Mouse (Mus musculus): ENCODE data around the gene Setdb1. TPM values are rescaled to one million over a fixed set of nuclear protein-coding genes. Genes with fewer than 3 reads are reported as not detected.
A peak's percentile ranks its signal among the peaks of the same experiment; 100 is the strongest.
"Not testable (repeated sequence)": the region's sequence is repeated elsewhere in the genome, so short reads cannot be mapped to it uniquely, and the experiment has no call there.

Setdb1 gene
- 38.3 and 39.4 TPM in 2 replicates for polyA plus RNA-seq (2015; fragmentation: Nextera tagmentation; extraction: Ambion mirVana)

GRCm38 (mm10) chr3:95356701-95357449, at the start of gene Setdb1:
Gene Setdb1 (minus strand): TSS chr3:95357202.
- H3K4me3 ChIP-seq (replicated peaks): peak within 1 kb of the TSS; percentile 49
- H3K27ac ChIP-seq (replicated peaks): 0 out of 2 replicates have a peak within 1 kb of the TSS, but pooled peaks have one; percentile 39
- peak; percentile 92 for ATAC-seq (ENCODE audit: insufficient number of reproducible peaks, low FRiP score, low TSS enrichment, low read depth)
- not testable (repeated sequence) for H3K9me3 ChIP-seq (replicated peaks); H3K4me1 ChIP-seq; H3K27me3 ChIP-seq
- H3K36me3 ChIP-seq: peaks cover 20% of the 10 kb centered on the region
- peak within 1 kb of the TSS; percentile 39 for H3K4me2 ChIP-seq (replicated peaks)
- under 1% methylated on average over 32 of the region's 57 CpGs for WGBS
- H3K9ac ChIP-seq: 0 out of 2 replicates have a peak within 1 kb of the TSS, but pooled peaks have one; percentile 9

- Histone ChIP-seq H3K4me1 (no peaks in the 10 kb centered on the region), H3K27ac (replicated peaks) (no peak within 1 kb of the TSS), H3K36me3 (no peaks in the 10 kb centered on the region), H3K4me2 (replicated peaks) (no peak within 1 kb of the TSS), H3K9ac (no peak within 1 kb of the TSS), H3K4me3 (replicated peaks) (no peak within 1 kb of the TSS), H3K27me3 (no peaks in the 10 kb centered on the region), H3K9me3 (replicated peaks) (no peaks in the 10 kb centered on the region)
- ATAC-seq (ENCODE audit: insufficient number of reproducible peaks, low FRiP score, low TSS enrichment, low read depth): no peak
- 86% methylated on average over 3 of the region's 3 CpGs for WGBS
Measured at GRCm38 (mm10) chr3:95402741-95403140, 45.7 kb upstream of the Setdb1 start, which contains the start of gene 4930558C23Rik. Gene 4930558C23Rik (minus strand): TSS chr3:95402841.

- Histone ChIP-seq H3K4me3 (replicated peaks) (no peak overlapping the region), H3K9ac (no peak overlapping the region), H3K9me3 (replicated peaks) (0 out of 2 replicates have a peak, but pooled peaks cover 6% of the 10 kb centered on the region), H3K27me3 (no peaks in the 10 kb centered on the region), H3K4me2 (replicated peaks) (no peak overlapping the region), H3K36me3 (no peaks in the 10 kb centered on the region), H3K4me1 (no peaks in the 10 kb centered on the region), H3K27ac (replicated peaks) (no peak overlapping the region)
- 81% methylated on average over 4 of the region's 4 CpGs for WGBS
- no peak for ATAC-seq (ENCODE audit: insufficient number of reproducible peaks, low FRiP score, low TSS enrichment, low read depth)
Measured at GRCm38 (mm10) chr3:95394385-95394784, 37.4 kb upstream of the Setdb1 start.

- Histone ChIP-seq H3K4me3 (replicated peaks) (no peak overlapping the region), H3K9ac (no peak overlapping the region), H3K4me2 (replicated peaks) (no peak overlapping the region), H3K27ac (replicated peaks) (no peak overlapping the region), H3K36me3 (no peaks in the 10 kb centered on the region), H3K4me1 (no peaks in the 10 kb centered on the region), H3K9me3 (replicated peaks) (no peaks in the 10 kb centered on the region), H3K27me3 (no peaks in the 10 kb centered on the region)
- 69% methylated on average over 5 of the region's 5 CpGs for WGBS
- ATAC-seq (ENCODE audit: insufficient number of reproducible peaks, low FRiP score, low TSS enrichment, low read depth): no peak
Measured at GRCm38 (mm10) chr3:95385401-95386075, 28.5 kb upstream of the Setdb1 start.

- no peak overlapping the region for H3K4me2 ChIP-seq (replicated peaks)
- no peaks in the 10 kb centered on the region for H3K36me3 ChIP-seq
- 0 out of 2 replicates have a peak, but pooled peaks cover 7% of the 10 kb centered on the region for H3K9me3 ChIP-seq (replicated peaks)
- H3K4me3 ChIP-seq (replicated peaks): no peak overlapping the region
- no peaks in the 10 kb centered on the region for H3K27me3 ChIP-seq
- WGBS: 92% methylated on average over 10 of the region's 10 CpGs
- ATAC-seq (ENCODE audit: insufficient number of reproducible peaks, low FRiP score, low TSS enrichment, low read depth): no peak
- no peaks in the 10 kb centered on the region for H3K4me1 ChIP-seq
- no peak overlapping the region for H3K27ac ChIP-seq (replicated peaks)
- no peak overlapping the region for H3K9ac ChIP-seq
Measured at GRCm38 (mm10) chr3:95373208-95373607, 16.2 kb upstream of the Setdb1 start.

GRCm38 (mm10) chr3:95370101-95370500, 13.1 kb upstream of the Setdb1 start:
- H3K4me2 ChIP-seq (replicated peaks): no peak overlapping the region
- ATAC-seq (ENCODE audit: insufficient number of reproducible peaks, low FRiP score, low TSS enrichment, low read depth): no peak
- no peak overlapping the region for H3K27ac ChIP-seq (replicated peaks)
- H3K4me1 ChIP-seq: no peaks in the 10 kb centered on the region
- no peaks in the 10 kb centered on the region for H3K36me3 ChIP-seq
- H3K9me3 ChIP-seq (replicated peaks): no peaks in the 10 kb centered on the region
- H3K27me3 ChIP-seq: no peaks in the 10 kb centered on the region
- H3K4me3 ChIP-seq (replicated peaks): no peak overlapping the region
- no peak overlapping the region for H3K9ac ChIP-seq

- H3K9me3 ChIP-seq (replicated peaks); H3K4me3 ChIP-seq (replicated peaks); H3K27ac ChIP-seq (replicated peaks); H3K36me3 ChIP-seq; ATAC-seq (ENCODE audit: insufficient number of reproducible peaks, low FRiP score, low TSS enrichment, low read depth); H3K27me3 ChIP-seq; H3K9ac ChIP-seq; H3K4me2 ChIP-seq (replicated peaks); H3K4me1 ChIP-seq: not testable (repeated sequence)
- WGBS: 79% methylated on average over 3 of the region's 3 CpGs
Measured at GRCm38 (mm10) chr3:95360276-95360675, 3.3 kb upstream of the Setdb1 start.

- H3K27me3 ChIP-seq: no peaks in the 10 kb centered on the region
- H3K9me3 ChIP-seq (replicated peaks): no peaks in the 10 kb centered on the region
- no peak overlapping the region for H3K27ac ChIP-seq (replicated peaks)
- no peak overlapping the region for H3K4me2 ChIP-seq (replicated peaks)
- H3K4me1 ChIP-seq: 0 out of 2 replicates have a peak, but pooled peaks cover 3% of the 10 kb centered on the region
- H3K4me3 ChIP-seq (replicated peaks): no peak overlapping the region
- 93% methylated on average over 2 of the region's 2 CpGs for WGBS
- H3K36me3 ChIP-seq: peaks cover 12% of the 10 kb centered on the region
- ATAC-seq (ENCODE audit: insufficient number of reproducible peaks, low FRiP score, low TSS enrichment, low read depth): no peak
- H3K9ac ChIP-seq: no peak overlapping the region
Measured at GRCm38 (mm10) chr3:95357746-95358145, 744 bp upstream of the Setdb1 start.

GRCm38 (mm10) chr3:95355911-95356544, 974 bp downstream of the Setdb1 start:
- H3K4me1 ChIP-seq; H3K9ac ChIP-seq; H3K9me3 ChIP-seq (replicated peaks); H3K27ac ChIP-seq (replicated peaks); H3K27me3 ChIP-seq; ATAC-seq (ENCODE audit: insufficient number of reproducible peaks, low FRiP score, low TSS enrichment, low read depth): not testable (repeated sequence)
- peak overlapping the region; percentile 34 for H3K4me2 ChIP-seq (replicated peaks)
- peak overlapping the region; percentile 49 for H3K4me3 ChIP-seq (replicated peaks)
- 23% methylated on average over 10 of the region's 19 CpGs for WGBS
- peaks cover 27% of the 10 kb centered on the region for H3K36me3 ChIP-seq

- Histone ChIP-seq H3K36me3 (peaks cover 85% of the 10 kb centered on the region), H3K9me3 (replicated peaks) (peaks cover 4% of the 10 kb centered on the region; the same call in 1 of the 2 replicates), H3K27me3 (no peaks in the 10 kb centered on the region), H3K27ac (replicated peaks) (no peak overlapping the region), H3K9ac (no peak overlapping the region), H3K4me1 (no peaks in the 10 kb centered on the region), H3K4me2 (replicated peaks) (no peak overlapping the region), H3K4me3 (replicated peaks) (no peak overlapping the region)
- ATAC-seq (ENCODE audit: insufficient number of reproducible peaks, low FRiP score, low TSS enrichment, low read depth): no peak
Measured at GRCm38 (mm10) chr3:95349491-95349890, 7.5 kb downstream of the Setdb1 start.

- peaks cover 86% of the 10 kb centered on the region for H3K36me3 ChIP-seq
Measured at GRCm38 (mm10) chr3:95348343-95348742, 8.7 kb downstream of the Setdb1 start.

More at GRCm38 (mm10) chr3:95348343-95348742, 8.7 kb downstream of the Setdb1 start:
- H3K27ac ChIP-seq (replicated peaks); H3K4me1 ChIP-seq; H3K9me3 ChIP-seq (replicated peaks); H3K27me3 ChIP-seq; ATAC-seq (ENCODE audit: insufficient number of reproducible peaks, low FRiP score, low TSS enrichment, low read depth); H3K4me2 ChIP-seq (replicated peaks); H3K9ac ChIP-seq; H3K4me3 ChIP-seq (replicated peaks): not testable (repeated sequence)
- 97% methylated on average over 5 of the region's 5 CpGs for WGBS

Data from embryonic facial prominence, embryonic 15.5 days (tissue).